Mouse (Mus musculus) embryo, embryonic 11 days (tissue): Measurements from ENCODE around the gene Pknox2.
A peak's percentile ranks its signal among the peaks of the same experiment; 100 is the strongest.

Experiments used
- DNase-seq: peaks from one replicate; pipeline ENCODE4 v3.0.0-alpha.2; 2015

Gene Pknox2

DNA sequence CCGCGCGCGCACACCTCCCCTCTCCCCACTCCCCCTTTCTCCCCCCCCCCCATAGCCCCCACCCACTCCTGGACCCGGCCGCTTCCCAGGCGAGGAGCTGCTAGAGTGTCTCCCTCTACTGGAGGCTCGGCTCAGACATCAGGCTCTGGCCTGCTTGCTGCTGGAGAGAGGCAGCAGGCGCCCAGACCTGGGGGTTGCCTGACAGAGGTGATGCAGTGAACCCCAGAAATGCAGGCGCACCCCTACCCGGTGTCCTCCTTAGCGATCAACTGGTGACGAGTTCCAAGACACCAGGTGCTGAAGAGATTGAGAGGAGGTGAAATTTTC is at the start of gene Pknox2:
Pknox2 (minus strand) TSS at position 49 of the 327 bp plus-strand sequence.
- peak; percentile 92 for DNase-seq

- DNase-seq: no peak
Observed at GRCm38 (mm10) chr9:37188024-37188423, 40.8 kb upstream of the Pknox2 start.

DNA sequence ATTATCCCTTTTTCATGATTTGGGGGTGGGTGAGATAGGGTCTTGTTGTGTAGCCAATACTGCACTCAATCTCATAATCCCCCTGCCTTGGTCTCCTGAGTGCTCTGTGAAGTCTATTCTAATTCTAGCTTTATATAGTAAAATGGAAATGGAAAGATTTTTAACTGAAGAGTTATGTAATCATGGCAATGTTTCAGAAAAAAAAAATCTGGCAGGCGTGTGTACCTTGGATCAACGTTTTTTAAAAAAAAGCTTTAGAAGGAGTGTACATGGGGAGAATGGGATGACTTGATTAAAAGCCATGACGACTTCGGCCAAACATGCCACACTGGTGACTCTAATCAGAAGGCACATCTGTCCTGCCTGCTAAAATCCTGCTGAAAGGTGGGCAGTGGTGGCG is 40.2 kb upstream of the Pknox2 start:
- no peak for DNase-seq

DNA sequence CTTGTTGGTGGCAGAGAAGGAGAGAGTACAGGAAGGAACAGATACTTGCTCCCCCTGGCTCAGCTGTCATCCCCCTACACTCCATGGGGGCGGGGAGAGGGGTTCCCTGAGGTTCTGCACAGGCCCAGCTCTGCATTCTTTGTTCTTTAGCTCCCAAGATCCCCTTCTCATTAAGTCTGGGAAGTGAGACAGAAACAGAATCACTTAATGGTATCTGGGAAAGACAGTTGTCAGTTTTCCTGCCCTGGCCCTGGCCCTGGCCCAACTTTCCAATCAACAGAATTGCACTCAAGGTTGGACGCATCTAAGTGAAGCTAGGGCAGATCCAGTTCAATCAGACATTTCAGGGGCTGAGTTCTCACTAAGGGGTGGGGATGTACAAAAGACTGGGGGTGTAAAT is 36.0 kb upstream of the Pknox2 start:
- no peak for DNase-seq

DNA sequence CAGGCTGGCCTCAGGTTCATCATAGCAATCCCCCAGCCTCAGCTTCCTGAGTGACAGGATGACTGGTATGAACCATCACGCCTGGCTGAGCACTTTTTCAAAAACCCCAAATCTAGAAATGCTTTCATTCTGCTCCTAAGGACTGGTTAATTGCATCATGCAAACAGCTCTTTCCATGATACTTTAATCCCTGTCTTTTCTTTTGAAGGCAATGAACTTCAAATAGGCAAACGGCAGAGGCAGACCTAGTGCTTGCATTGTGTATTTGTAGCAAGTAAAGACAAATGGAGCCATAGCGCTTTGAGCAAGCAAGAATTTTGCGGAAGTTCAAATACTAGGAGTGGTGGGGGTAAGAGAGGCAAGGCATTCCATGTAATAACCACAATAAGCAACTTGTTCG is 34.4 kb upstream of the Pknox2 start:
- no peak for DNase-seq

DNA sequence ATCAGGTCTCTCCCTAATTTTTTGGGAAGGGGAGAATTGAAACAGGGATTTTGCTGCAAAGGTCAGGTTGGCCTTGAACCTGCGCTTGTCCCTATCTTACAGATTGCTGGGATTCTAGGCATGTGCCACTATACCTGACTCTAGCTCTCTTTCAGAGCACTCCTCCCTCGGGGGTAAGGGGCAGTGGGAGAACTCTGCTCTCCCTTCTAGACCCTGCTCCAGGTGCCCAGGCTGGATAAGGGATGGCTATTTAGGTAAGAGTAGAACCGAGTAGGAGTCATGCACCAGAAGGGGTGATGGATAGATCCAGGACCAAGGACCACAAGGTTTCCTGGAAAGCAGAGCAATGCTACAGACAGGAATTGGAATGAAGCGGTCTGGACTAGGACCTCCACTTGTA is 32.4 kb upstream of the Pknox2 start:
- DNase-seq: no peak

GRCm38 (mm10) chr9:37178911-37179310 is 31.7 kb upstream of the Pknox2 start:
- peak; percentile 69 for DNase-seq

GRCm38 (mm10) chr9:37177551-37177950 is 30.3 kb upstream of the Pknox2 start:
- peak; percentile 41 for DNase-seq

- peak; percentile 82 for DNase-seq
Observed at GRCm38 (mm10) chr9:37177107-37177506, 29.9 kb upstream of the Pknox2 start.

- DNase-seq: no peak
Observed at GRCm38 (mm10) chr9:37176002-37176401, 28.8 kb upstream of the Pknox2 start.

- no peak for DNase-seq
Observed at GRCm38 (mm10) chr9:37173376-37173775, 26.2 kb upstream of the Pknox2 start.

- peak; percentile 62 for DNase-seq
Observed at GRCm38 (mm10) chr9:37166899-37167298, 19.7 kb upstream of the Pknox2 start.

DNA sequence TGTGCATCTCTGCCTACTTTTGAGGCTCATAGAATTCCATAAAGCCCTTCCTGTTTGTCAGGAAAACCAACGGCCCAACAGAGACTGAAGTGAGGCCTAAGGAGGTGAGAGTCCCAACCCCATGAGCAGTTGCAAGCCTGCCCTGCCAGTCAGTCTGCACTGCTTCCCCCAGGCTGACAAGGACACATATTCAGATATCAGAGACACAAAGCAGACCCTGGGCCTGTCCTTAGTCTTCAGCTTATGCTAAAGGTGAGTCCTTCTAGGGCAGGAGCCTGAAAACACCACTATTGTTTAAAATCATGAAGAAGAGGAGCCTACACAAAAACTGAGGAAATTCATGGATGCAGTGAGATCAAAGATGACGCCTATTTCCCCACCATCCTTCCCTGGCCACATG is 13.5 kb upstream of the Pknox2 start:
- DNase-seq: no peak

DNA sequence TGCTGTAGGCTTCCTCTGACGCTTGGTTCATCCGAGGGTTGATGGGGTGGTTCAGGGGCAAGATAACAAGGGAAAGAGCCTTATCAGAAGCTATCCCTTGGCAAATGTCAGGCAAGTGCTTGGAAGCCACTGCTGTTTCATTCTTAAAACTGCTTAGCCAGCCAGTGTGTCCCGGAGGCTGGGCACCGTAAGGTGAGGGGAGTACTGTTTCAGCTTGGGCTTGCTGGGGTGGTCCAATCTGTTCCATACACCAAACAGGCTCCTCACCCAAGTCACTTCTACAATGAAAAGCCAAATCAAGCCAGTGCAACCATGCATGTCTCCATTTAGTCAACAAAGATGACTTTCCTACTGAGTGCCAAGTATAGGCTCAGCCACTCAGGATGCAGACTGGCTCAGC is 679 bp upstream of the Pknox2 start:
- no peak for DNase-seq

- peak; percentile 78 for DNase-seq
Observed at GRCm38 (mm10) chr9:37146603-37147358, 426 bp downstream of the Pknox2 start.

DNA sequence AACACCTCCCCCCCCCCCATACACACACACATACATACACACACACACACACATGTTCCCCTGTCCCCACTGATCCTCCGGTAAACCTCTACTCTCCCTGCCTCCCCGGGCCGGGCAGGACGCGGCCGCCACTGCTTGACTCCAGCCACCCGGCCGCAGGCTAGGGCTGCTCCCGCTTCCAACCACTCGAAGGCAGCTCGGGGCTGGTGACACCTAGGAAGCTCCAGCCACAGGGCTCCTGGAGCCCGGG is 929 bp downstream of the Pknox2 start:
- DNase-seq: peak; percentile 65

DNA sequence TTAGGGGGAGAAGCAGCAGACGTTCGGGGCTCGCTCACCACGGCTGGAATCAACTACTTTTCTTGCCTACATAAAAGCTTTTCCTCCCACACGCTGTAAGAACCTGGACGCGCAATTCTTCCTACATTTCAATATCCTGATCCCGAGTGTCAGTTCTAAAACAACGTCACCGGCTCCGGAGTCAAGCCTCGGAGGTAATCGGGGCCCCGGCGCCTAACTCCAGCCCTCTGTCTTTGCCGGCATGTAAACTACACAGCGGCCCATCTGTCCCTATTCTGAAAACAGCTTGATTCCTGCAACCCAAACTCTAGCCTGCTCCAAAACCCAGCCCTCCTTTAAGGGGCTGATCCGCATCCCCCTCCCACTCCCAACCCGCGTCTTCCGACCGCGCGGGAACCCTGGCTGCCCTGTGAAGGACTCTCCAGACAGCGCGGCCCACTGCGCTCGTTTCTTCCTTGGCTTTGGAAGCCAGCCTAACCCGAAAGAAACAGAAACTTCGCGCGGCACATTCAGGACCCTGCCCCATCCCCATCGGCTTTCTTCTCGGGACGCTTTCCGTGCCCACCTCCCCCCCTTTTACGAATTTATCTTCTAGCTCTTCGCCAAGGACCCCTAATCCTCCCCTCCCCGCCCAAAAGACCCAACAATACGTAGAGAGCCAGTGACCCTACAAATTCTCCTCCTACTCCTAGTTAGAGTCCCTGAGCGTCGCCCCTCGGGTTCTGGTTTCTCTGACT is 1.4 kb downstream of the Pknox2 start:
- DNase-seq: peak; percentile 76

GRCm38 (mm10) chr9:37145151-37145615 is 2.0 kb downstream of the Pknox2 start:
- peak; percentile 60 for DNase-seq

GRCm38 (mm10) chr9:37144696-37145095 is 2.5 kb downstream of the Pknox2 start:
- peak; percentile 43 for DNase-seq

DNA sequence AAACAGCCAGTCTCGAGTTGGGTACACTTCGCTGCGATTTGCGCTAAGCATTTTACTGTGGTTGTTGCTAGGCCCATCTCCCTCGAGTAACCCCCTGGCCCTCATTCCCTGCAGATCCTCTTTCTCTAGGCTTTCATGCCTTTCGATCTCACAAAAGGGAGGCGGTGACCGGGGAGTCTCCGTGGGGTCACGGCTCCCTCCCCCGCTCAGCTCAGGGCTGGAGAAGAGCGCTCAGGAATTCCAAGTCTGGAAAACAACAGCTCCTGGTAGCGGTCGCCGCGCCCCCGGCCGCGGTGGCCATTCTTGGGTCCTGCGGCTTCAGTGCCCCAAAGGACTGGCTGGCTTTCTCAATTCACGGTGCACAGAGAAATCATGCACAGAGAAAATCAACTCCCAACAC is 3.0 kb downstream of the Pknox2 start:
- DNase-seq: peak; percentile 92

GRCm38 (mm10) chr9:37143046-37143931 is 3.9 kb downstream of the Pknox2 start:
- DNase-seq: peak; percentile 73

DNA sequence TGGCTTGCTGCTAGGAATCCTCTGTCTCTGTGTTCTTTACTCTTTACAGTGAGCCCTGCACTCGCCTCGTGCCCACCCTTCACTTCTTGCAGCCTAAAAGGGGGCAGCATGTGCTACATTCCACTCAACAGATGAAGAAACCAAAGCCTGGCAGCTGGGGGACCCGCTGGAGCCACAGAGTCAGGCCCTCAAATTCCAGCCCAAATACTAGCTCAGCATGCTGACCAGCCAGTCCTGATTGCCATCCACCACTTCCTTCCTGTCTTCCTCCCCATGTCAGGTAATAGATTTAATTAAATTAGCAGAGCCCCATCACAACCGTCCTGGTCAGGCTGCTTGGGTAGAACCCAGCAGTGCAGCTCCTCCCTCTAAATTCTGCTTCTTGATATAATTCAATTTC is 5.1 kb downstream of the Pknox2 start:
- DNase-seq: no peak

DNA sequence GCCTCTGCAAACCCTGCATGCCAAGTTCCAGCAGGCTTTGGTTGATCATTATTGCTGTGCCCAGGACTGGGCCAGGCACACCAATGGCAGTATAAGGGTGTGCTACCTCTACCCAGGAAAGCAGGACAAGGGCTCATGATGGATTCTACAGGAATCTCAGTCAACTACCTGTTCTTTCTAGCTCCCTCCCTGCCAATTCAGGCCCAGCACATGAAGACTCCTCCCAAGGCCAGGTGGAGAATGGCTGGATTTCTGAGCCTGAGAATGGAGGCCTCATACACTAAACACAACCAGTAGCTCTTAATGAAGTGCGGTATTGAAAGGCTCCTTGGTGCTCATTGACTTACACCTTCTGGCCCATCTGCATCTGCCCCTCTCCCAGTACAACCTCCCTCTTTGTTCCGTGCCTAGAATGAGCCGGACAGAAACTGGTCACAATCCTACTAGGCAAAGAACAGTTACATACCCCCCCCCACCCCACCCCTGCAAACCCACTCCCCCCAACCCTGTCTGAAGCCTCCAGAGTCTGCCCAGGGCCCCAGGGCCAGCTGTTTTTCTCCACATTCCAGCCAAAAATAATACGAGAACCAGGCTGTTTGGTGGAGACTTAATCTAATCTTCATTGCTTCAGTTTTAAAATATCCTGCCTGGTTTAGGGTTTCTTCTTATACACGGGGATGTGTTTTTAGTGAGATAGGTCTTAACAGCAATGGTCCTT is 6.6 kb downstream of the Pknox2 start:
- peak; percentile 43 for DNase-seq
